Comparison of ENCODE assay signal across 10 mouse cellular contexts in the genomic region with DNA sequence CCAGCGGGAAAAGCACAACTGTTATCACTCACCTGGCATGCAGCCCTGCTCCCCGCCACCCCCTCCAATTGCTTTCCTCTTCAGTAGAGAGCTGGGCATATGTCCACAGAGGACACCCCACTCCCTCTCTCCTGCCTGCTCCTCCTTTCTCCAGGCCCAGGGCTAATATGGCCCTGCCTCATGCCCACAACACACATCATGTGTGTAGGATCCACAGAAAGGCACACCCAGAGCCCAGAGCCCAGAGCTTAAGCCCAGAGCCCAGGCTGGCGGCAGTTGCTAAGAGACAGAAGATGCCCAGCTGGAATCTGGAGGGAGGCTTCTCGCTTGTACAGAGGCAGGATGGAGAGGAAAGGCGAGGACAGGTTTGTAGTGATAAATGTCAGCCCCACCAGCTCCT. TPM values are rescaled to one million over a fixed set of nuclear protein-coding genes. Genes with fewer than 3 reads are reported as not detected.
A peak's percentile ranks its signal among the peaks of the same experiment; 100 is the strongest.
DNase-seq lines count a peak whose midpoint lies in the region; ATAC-seq lines count a peak whose summit lies in the region.
"Had no signal": no experiment of that assay in that cellular context is flagged by ENCODE, and none has a peak within 500 bp of the region (broad histone marks: within the 10 kb centered on the region; RNA-seq: fewer than 3 reads in every experiment).

No protein-coding gene starts in this region.

- no peak overlapping the region for H3K4me3 ChIP-seq in hindbrain, embryonic 10.5 days
- H3K4me3 ChIP-seq in midbrain, embryonic 13.5 days (replicated peaks): no peak overlapping the region
- H3K4me3 ChIP-seq: heart, embryonic 12.5 days had no signal

- peaks cover 91% of the 10 kb centered on the region for H3K4me1 ChIP-seq in hindbrain, embryonic 10.5 days (replicated peaks)
- H3K4me1 ChIP-seq in midbrain, embryonic 13.5 days (replicated peaks): peaks cover 92% of the 10 kb centered on the region

- no peak overlapping the region; the same call in 1 of the 2 replicates for H3K4me2 ChIP-seq in midbrain, embryonic 13.5 days (replicated peaks)
- H3K4me2 ChIP-seq: heart, embryonic 12.5 days had no signal

- H3K27ac ChIP-seq in hindbrain, embryonic 10.5 days: peak overlapping the region; percentile 78
- peak overlapping the region; percentile 71 for H3K27ac ChIP-seq in midbrain, embryonic 13.5 days

- no peak overlapping the region for H3K9ac ChIP-seq in midbrain, embryonic 13.5 days (replicated peaks)
- H3K9ac ChIP-seq: heart, embryonic 12.5 days had no signal

- DNase-seq in layer of hippocampus, postnatal 14 days (ENCODE audit: low spot score in 2 of 2): peak; percentile 44 to 54
- no peak for DNase-seq in layer of hippocampus, adult 9-10 months (ENCODE audit: low spot score)
- DNase-seq in hindbrain, embryonic 10.5 days (ENCODE audit: low spot score): peak; percentile 54
- DNase-seq in right cerebral cortex, postnatal 36 days (ENCODE audit: low spot score in 2 of 2): peak; percentile 53 to 64
- no peak for DNase-seq in spleen, postnatal 10 days (ENCODE audit: low spot score in 2 of 2)
- DNase-seq in adrenal gland, adult 18-20 months (ENCODE audit: low spot score in 2 of 2): no peak
- no peak for DNase-seq in heart, adult 11 months

- no peaks in the 10 kb centered on the region for H3K36me3 ChIP-seq in hindbrain, embryonic 10.5 days
- H3K36me3 ChIP-seq in midbrain, embryonic 13.5 days: no peaks in the 10 kb centered on the region
- H3K36me3 ChIP-seq: heart, embryonic 12.5 days had no signal

- H3K9me3 ChIP-seq in hindbrain, embryonic 10.5 days: no peaks in the 10 kb centered on the region
- no peaks in the 10 kb centered on the region for H3K9me3 ChIP-seq in midbrain, embryonic 13.5 days
- H3K9me3 ChIP-seq: heart, embryonic 12.5 days had no signal

- WGBS in hindbrain, embryonic 10.5 days: 36% methylated on average over 5 of the region's 5 CpGs
- WGBS in midbrain, embryonic 13.5 days: 20% methylated on average over 5 of the region's 5 CpGs

- ATAC-seq in midbrain, embryonic 13.5 days: peak; percentile 46
- ATAC-seq: intestine, embryonic 16.5 days had no signal

- H3K27me3 ChIP-seq in hindbrain, embryonic 10.5 days (ENCODE audit: insufficient read depth, poor library complexity, severe bottlenecking): peaks cover 93% of the 10 kb centered on the region
- peaks cover 4% of the 10 kb centered on the region for H3K27me3 ChIP-seq in midbrain, embryonic 13.5 days

RNA-seq across cellular contexts. Expression of a gene that starts 49.7 kb away (rescaled TPM):
- total RNA-seq in layer of hippocampus, postnatal 14 days (2021): 100 to 1,000 TPM; 143 to 146 TPM
- 13.9 and 18.0 TPM in 2 replicates for polyA plus RNA-seq in hindbrain, embryonic 10.5 days (2016; fragmentation: Nextera tagmentation; extraction: Ambion mirVana)
- 13.2 and 23.8 TPM in 2 replicates for polyA plus RNA-seq in midbrain, embryonic 13.5 days (2015; fragmentation: Nextera tagmentation; extraction: Ambion mirVana)
- total RNA-seq in adrenal gland, adult 18-20 months (2021): 1 to 10 TPM; 3.5 to 8.0 TPM

Comparison
In these comparisons a context has a peak if more than half of its experiments do, and no peak if none do; other contexts are left out.
1. DNase-seq: peak in layer of hippocampus, postnatal 14 days (2 of 2), hindbrain, embryonic 10.5 days (single experiment) and right cerebral cortex, postnatal 36 days (2 of 2); none in layer of hippocampus, adult 9-10 months (single experiment), spleen, postnatal 10 days (0 of 2), adrenal gland, adult 18-20 months (0 of 2) and heart, adult 11 months (single experiment).
2. RNA of a gene that starts 49.7 kb away (total RNA-seq): 143 to 146 TPM in layer of hippocampus, postnatal 14 days; 3.5 to 8.0 TPM in adrenal gland, adult 18-20 months; every median in the first group is over 10 times any median in the second.